Mouse (Mus musculus) MEL (cell line): ENCODE data around the gene Lrrc43.

Experiments used
- CTCF ChIP-seq, 3 experiments: IDR thresholded peaks in 2 of 3; conservative IDR thresholded peaks in 1 of 3; 2 replicates each; pipeline ENCODE4 v1.5.1; 2011 to 2012; ENCODE audit warnings: low read length in 3 of 3, low read depth in 2 of 3, mild to moderate bottlenecking in 2 of 3, improper control_type of control experiment in 1 of 3, inconsistent platforms in 1 of 3, mixed read lengths in 1 of 3, moderate library complexity in 1 of 3; ENCODE audit not compliant: control insufficient read depth in 1 of 3, insufficient read depth in 1 of 3, poor library complexity in 1 of 3, severe bottlenecking in 1 of 3
- ELF1 ChIP-seq: IDR thresholded peaks from 2 replicates; pipeline ENCODE4 v1.6.1; 2014; ENCODE audit warnings: low read depth, mild to moderate bottlenecking, inconsistent platforms, low read length, improper control_type of control experiment, moderate library complexity
- GATA1 ChIP-seq: IDR thresholded peaks from 2 replicates; pipeline ENCODE4 v1.6.1; 2011; ENCODE audit warnings: low read depth, low read length, improper control_type of control experiment
- POLR2A ChIP-seq, 2 experiments: IDR thresholded peaks; 2 replicates each; pipeline ENCODE4 v1.6.1; 2011 to 2012; ENCODE audit warnings: low read length in 2 of 2, mild to moderate bottlenecking in 2 of 2, control low read depth in 1 of 2, improper control_type of control experiment in 1 of 2, low read depth in 1 of 2, moderate library complexity in 1 of 2; ENCODE audit not compliant: control insufficient read depth in 1 of 2, insufficient read depth in 1 of 2, poor library complexity in 1 of 2
- ZKSCAN1 ChIP-seq: IDR thresholded peaks from 2 replicates; pipeline ENCODE4 v1.6.1; 2012; ENCODE audit warnings: low read depth, mild to moderate bottlenecking, inconsistent platforms, low read length, improper control_type of control experiment, moderate library complexity
- ZMIZ1 ChIP-seq: IDR thresholded peaks from 2 replicates; pipeline ENCODE4 v1.6.1; 2012; ENCODE audit warnings: low read depth, mild to moderate bottlenecking, inconsistent platforms, low read length, improper control_type of control experiment, moderate library complexity

DNA sequence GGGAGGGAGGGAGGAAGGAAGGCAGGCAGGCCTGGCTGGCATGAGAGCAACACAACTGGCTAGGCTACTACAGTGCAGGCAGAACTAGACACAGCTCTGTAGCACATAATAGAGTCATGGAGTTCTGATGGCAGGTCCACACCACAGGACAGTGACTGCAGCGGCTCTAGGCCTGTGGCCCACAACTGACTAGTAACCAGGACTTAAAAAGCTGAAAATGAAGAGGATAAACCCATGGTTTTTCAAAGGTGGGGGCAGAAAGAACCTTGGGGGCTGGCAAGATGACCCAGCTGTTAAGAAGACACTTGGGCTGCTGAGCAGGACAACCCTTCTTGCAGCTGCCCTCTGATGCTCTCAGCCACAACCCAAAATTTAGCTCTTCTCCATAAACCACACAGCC lies 32.5 kb downstream of the Lrrc43 start:
- TF ChIP-seq ZKSCAN1: no peak
- no peak for TF ChIP-seq ZMIZ1
- no peak; a peak in 1 of 4 replicates for TF ChIP-seq POLR2A (IDR thresholded peaks at IDR 0.05; ENCODE audit: control insufficient read depth in 1 of 2, insufficient read depth in 1 of 2, low read depth in 1 of 2, low read length in 2 of 2, poor library complexity in 1 of 2)
- no peak for TF ChIP-seq CTCF (IDR thresholded peaks at IDR 0.05 in 2 of 3, conservative IDR thresholded peaks at IDR 0.05 in 1 of 3; ENCODE audit: control insufficient read depth in 1 of 3, insufficient read depth in 1 of 3, low read depth in 2 of 3, low read length in 3 of 3, poor library complexity in 1 of 3, severe bottlenecking in 1 of 3)
- no peak for TF ChIP-seq GATA1
- no peak for TF ChIP-seq ELF1
